ENCODE assay signal across 33 mouse cellular contexts in genomic region chr2:122186106-122186505, GRCm38 (mm10). TPM values are rescaled to one million over a fixed set of nuclear protein-coding genes. Genes with fewer than 3 reads are reported as not detected.
A peak's percentile ranks its signal among the peaks of the same experiment; 100 is the strongest.
DNase-seq lines count a peak whose midpoint lies in the region; ATAC-seq and TF ChIP-seq lines count a peak whose summit lies in the region.
"Had no signal": no experiment of that assay in that cellular context is flagged by ENCODE, and none has a peak within 500 bp of the region (broad histone marks: within the 10 kb centered on the region; RNA-seq: fewer than 3 reads in every experiment).

TSS of gene Patl2 (minus strand) at chr2:122186189.
TSS of gene Terb2 (plus strand) at chr2:122186272.

- H3K4me3 ChIP-seq in E14TG2a.4 (replicated peaks; ENCODE audit: low read length): peak within 1 kb of the TSS; percentile 74
- H3K4me3 ChIP-seq: embryonic facial prominence, embryonic 12.5 days; embryonic facial prominence, embryonic 15.5 days; erythroblast, embryonic 14.5 days; forebrain, embryonic 12.5 days; forebrain, embryonic 15.5 days; heart, embryonic 12.5 days; heart, embryonic 15.5 days; hindbrain, embryonic 10.5 days; hindbrain, embryonic 13.5 days; intestine, embryonic 15.5 days had no signal

- H3K9me3 ChIP-seq in E14TG2a.4 (ENCODE audit: low read length): no peaks in the 10 kb centered on the region
- H3K9me3 ChIP-seq: embryonic facial prominence, embryonic 12.5 days; embryonic facial prominence, embryonic 15.5 days; forebrain, embryonic 12.5 days; forebrain, embryonic 15.5 days; heart, embryonic 12.5 days; heart, embryonic 15.5 days; hindbrain, embryonic 10.5 days; hindbrain, embryonic 13.5 days; intestine, embryonic 15.5 days had no signal

- DNase-seq in ES-CJ7 (ENCODE audit: low read depth, low spot score) (peak; percentile 83), WW6 (ENCODE audit: low read depth, low spot score) (peak; percentile 36)
- DNase-seq in testis, postnatal 10 days (ENCODE audit: low spot score): peak; percentile 56
- DNase-seq in gastrocnemius, postnatal 4 days (ENCODE audit: low spot score in 2 of 2): no peak
- DNase-seq: adrenal gland, adult 8-10 months; adrenal gland, postnatal 36 days; B cell, adult 2 months; cerebellum, adult 18-20 months; cerebellum, adult 9-10 months; cerebellum, postnatal 14 days; gastrocnemius, postnatal 10 days; gastrocnemius, postnatal 36 days; heart, adult 11 months; heart, postnatal 10 days; heart, postnatal 36 days; kidney, adult 11 months had no signal

- peaks cover 9% of the 10 kb centered on the region for H3K4me1 ChIP-seq in E14TG2a.4 (replicated peaks; ENCODE audit: low read depth, low read length)
- H3K4me1 ChIP-seq: embryonic facial prominence, embryonic 12.5 days; embryonic facial prominence, embryonic 15.5 days; forebrain, embryonic 12.5 days; forebrain, embryonic 15.5 days; heart, embryonic 12.5 days; heart, embryonic 15.5 days; hindbrain, embryonic 10.5 days; hindbrain, embryonic 13.5 days; intestine, embryonic 15.5 days had no signal

- TF ChIP-seq CTCF in E14TG2a.4 (conservative IDR thresholded peaks at IDR 0.05; ENCODE audit: low read length): no peak

- H3K36me3 ChIP-seq in E14TG2a.4 (ENCODE audit: insufficient read depth, low read length): 0 out of 2 replicates have a peak, but pooled peaks cover 4% of the 10 kb centered on the region
- H3K36me3 ChIP-seq: embryonic facial prominence, embryonic 12.5 days; embryonic facial prominence, embryonic 15.5 days; forebrain, embryonic 12.5 days; forebrain, embryonic 15.5 days; heart, embryonic 12.5 days; heart, embryonic 15.5 days; hindbrain, embryonic 10.5 days; hindbrain, embryonic 13.5 days; intestine, embryonic 15.5 days had no signal

- H3K27me3 ChIP-seq in E14TG2a.4 (ENCODE audit: insufficient read depth, low read length): peaks cover 17% of the 10 kb centered on the region
- H3K27me3 ChIP-seq: CH12.LX; embryonic facial prominence, embryonic 12.5 days; embryonic facial prominence, embryonic 15.5 days; forebrain, embryonic 12.5 days; forebrain, embryonic 15.5 days; heart, embryonic 12.5 days; heart, embryonic 15.5 days; hindbrain, embryonic 13.5 days; intestine, embryonic 15.5 days had no signal

- ATAC-seq in erythroblast, adult 5-6 weeks (replicated peaks; ENCODE audit: low FRiP score, poor library complexity, severe bottlenecking): no peak
- ATAC-seq in frontal cortex, adult (ENCODE audit: low TSS enrichment): no peak
- ATAC-seq: forebrain, embryonic 15.5 days; hindbrain, embryonic 16.5 days had no signal

RNA-seq across cellular contexts. Expression of gene Patl2, which starts in this region (rescaled TPM):
- not detected in 2 replicates for total RNA-seq in erythroblast, adult 5-6 weeks (2015; ENCODE audit: low replicate concordance)
- not detected in 2 replicates for total RNA-seq in erythroblast, adult 5-6 weeks (2017; ENCODE audit: low replicate concordance)
- not detected for total RNA-seq in gastrocnemius, postnatal 4 days (2021)
- total RNA-seq: adrenal gland, postnatal 36 days; CH12.LX; gastrocnemius, adult 18-20 months; gastrocnemius, postnatal 10 days; gastrocnemius, postnatal 36 days; heart, postnatal 10 days; heart, postnatal 36 days had no signal

RNA-seq across cellular contexts. Expression of gene Terb2, which starts in this region (rescaled TPM):
- total RNA-seq in erythroblast, adult 5-6 weeks (2015; ENCODE audit: low replicate concordance): not detected in 2 replicates
- not detected in 2 replicates for total RNA-seq in erythroblast, adult 5-6 weeks (2017; ENCODE audit: low replicate concordance)
- total RNA-seq in gastrocnemius, postnatal 4 days (2021): not detected
- total RNA-seq: adrenal gland, adult 8-10 months; adrenal gland, postnatal 36 days; CH12.LX; gastrocnemius, adult 18-20 months; gastrocnemius, postnatal 10 days; gastrocnemius, postnatal 36 days; heart, postnatal 10 days; heart, postnatal 36 days; MEL had no signal

Comparison
In these comparisons a context has a peak if more than half of its experiments do, and no peak if none do; other contexts are left out.
1. DNase-seq: peak in ES-CJ7 (single experiment), WW6 (single experiment) and testis, postnatal 10 days (single experiment); none in gastrocnemius, postnatal 4 days (0 of 2).